Mouse (Mus musculus) CH12.LX (cell line): ENCODE results near the gene Egln1. TPM values are rescaled to one million over a fixed set of nuclear protein-coding genes. Genes with fewer than 3 reads are reported as not detected.
A peak's percentile ranks its signal among the peaks of the same experiment; 100 is the strongest.

ENCODE experiments used
- DNase-seq: peaks from one replicate; pipeline ENCODE4 v3.0.0-alpha.2; 2013; ENCODE audit errors: extremely low read depth
- H3K27ac ChIP-seq: 2 replicates; pipeline ENCODE4 v1.5.1; 2012; ENCODE audit warnings: low read depth, mild to moderate bottlenecking, control low read depth, moderate library complexity; ENCODE audit not compliant: insufficient read depth
- H3K27me3 ChIP-seq: replicated peaks from 2 replicates; pipeline ENCODE3; 2012; ENCODE audit warnings: inconsistent platforms
- H3K36me3 ChIP-seq, 2 experiments: replicated peaks in 1 of 2; 2 replicates each; pipeline versions ENCODE3 to v1.6.1; 2012; ENCODE audit warnings: inconsistent platforms in 1 of 2, low read length in 1 of 2, mild to moderate bottlenecking in 1 of 2, mixed read lengths in 1 of 2, moderate library complexity in 1 of 2; ENCODE audit not compliant: control insufficient read depth in 1 of 2, insufficient read depth in 1 of 2
- H3K4me1 ChIP-seq, 2 experiments: 2 replicates each; pipeline ENCODE4 v1.6.1; 2012; ENCODE audit warnings: inconsistent platforms in 1 of 2, moderate library complexity in 1 of 2; ENCODE audit not compliant: insufficient read depth in 2 of 2, control insufficient read depth in 1 of 2
- H3K4me2 ChIP-seq: 2 replicates; pipeline ENCODE4 v1.6.1; 2012; ENCODE audit warnings: low read depth, mild to moderate bottlenecking, control low read depth; ENCODE audit not compliant: poor library complexity, insufficient read depth, severe bottlenecking
- H3K4me3 ChIP-seq, 3 experiments: fragments of 150-350 bp in 1 of 3; sonication (generic) in 1 of 3; replicated peaks in 1 of 3; 2 replicates each; pipeline versions ENCODE3 to v1.5.1; 2011 to 2012; ENCODE audit warnings: low read depth in 2 of 3, low read length in 2 of 3, mild to moderate bottlenecking in 2 of 3, moderate library complexity in 2 of 3, control low read depth in 1 of 3, improper control_type of control experiment in 1 of 3, inconsistent platforms in 1 of 3, mixed read lengths in 1 of 3; ENCODE audit not compliant: poor library complexity in 1 of 3
- H3K79me2 ChIP-seq: replicated peaks from 2 replicates; pipeline ENCODE4 v1.6.1; 2012; ENCODE audit warnings: mild to moderate bottlenecking, moderate library complexity; ENCODE audit not compliant: control insufficient read depth, poor library complexity, insufficient read depth, severe bottlenecking; ENCODE audit errors: extremely low read depth
- H3K9ac ChIP-seq: 2 replicates; pipeline ENCODE4 v1.6.1; 2012; ENCODE audit warnings: low read depth, mild to moderate bottlenecking, control low read depth, moderate library complexity; ENCODE audit not compliant: insufficient read depth
- H3K9me3 ChIP-seq: replicated peaks from 2 replicates; pipeline ENCODE3; 2012; ENCODE audit warnings: low read length, inconsistent platforms, mixed read lengths
- BHLHE40 ChIP-seq: IDR thresholded peaks from 2 replicates; pipeline ENCODE4 v1.6.1; 2011; ENCODE audit warnings: mild to moderate bottlenecking, low read depth, low read length, improper control_type of control experiment
- CHD2 ChIP-seq: IDR thresholded peaks from 2 replicates; pipeline ENCODE4 v1.6.1; 2011; ENCODE audit warnings: low read length, improper control_type of control experiment
- CTCF ChIP-seq, 2 experiments: IDR thresholded peaks in 1 of 2; conservative IDR thresholded peaks in 1 of 2; 2 replicates each; pipeline ENCODE4 v1.5.1; 2011 to 2012; ENCODE audit warnings: low read depth in 2 of 2, low read length in 2 of 2, improper control_type of control experiment in 1 of 2, inconsistent platforms in 1 of 2, mild to moderate bottlenecking in 1 of 2, moderate library complexity in 1 of 2
- ETS1 ChIP-seq: conservative IDR thresholded peaks from 2 replicates; pipeline ENCODE4 v1.6.1; 2012; ENCODE audit warnings: low read depth, mild to moderate bottlenecking, inconsistent platforms, low read length, improper control_type of control experiment, moderate library complexity
- GABPA ChIP-seq: IDR thresholded peaks from 2 replicates; pipeline ENCODE4 v1.6.1; 2012; ENCODE audit warnings: low read depth, low read length, improper control_type of control experiment, inconsistent platforms; ENCODE audit not compliant: insufficient replicate concordance
- HCFC1 ChIP-seq: IDR thresholded peaks from 2 replicates; pipeline ENCODE4 v1.6.1; 2012; ENCODE audit warnings: low read depth, mild to moderate bottlenecking, inconsistent platforms, low read length, improper control_type of control experiment
- JUN ChIP-seq: IDR thresholded peaks from 2 replicates; pipeline ENCODE4 v1.6.1; 2011; ENCODE audit warnings: low read depth, mild to moderate bottlenecking, low read length, improper control_type of control experiment, moderate library complexity; ENCODE audit not compliant: insufficient read depth
- KAT2A ChIP-seq: IDR thresholded peaks from 2 replicates; pipeline ENCODE4 v1.6.1; 2012; ENCODE audit warnings: low read length, improper control_type of control experiment, inconsistent platforms; ENCODE audit not compliant: insufficient replicate concordance
- MAZ ChIP-seq: IDR thresholded peaks from 2 replicates; pipeline ENCODE4 v1.6.1; 2012; ENCODE audit warnings: low read depth, mild to moderate bottlenecking, inconsistent platforms, low read length, improper control_type of control experiment, moderate library complexity
- MYC ChIP-seq: IDR thresholded peaks from 2 replicates; pipeline ENCODE4 v1.6.1; 2011; ENCODE audit warnings: low read depth, mild to moderate bottlenecking, improper control_type of control experiment, low read length
- NELFE ChIP-seq: IDR thresholded peaks from 2 replicates; pipeline ENCODE4 v1.6.1; 2011; ENCODE audit warnings: low read depth, low read length, improper control_type of control experiment
- NRF1 ChIP-seq: IDR thresholded peaks from 2 replicates; pipeline ENCODE4 v1.6.1; 2014; ENCODE audit warnings: low read depth, mild to moderate bottlenecking, inconsistent platforms, low read length, improper control_type of control experiment, moderate library complexity
- POLR2A ChIP-seq: IDR thresholded peaks from 2 replicates; pipeline ENCODE4 v1.6.1; 2011; ENCODE audit warnings: low read depth, mild to moderate bottlenecking, improper control_type of control experiment, low read length
- POLR2AphosphoS2 ChIP-seq: IDR thresholded peaks from 2 replicates; pipeline ENCODE4 v1.6.1; 2011; ENCODE audit warnings: low read depth, low read length, improper control_type of control experiment
- RAD21 ChIP-seq: IDR thresholded peaks from 2 replicates; pipeline ENCODE4 v1.6.1; 2011; ENCODE audit warnings: low read depth, mild to moderate bottlenecking, low read length, improper control_type of control experiment, moderate library complexity
- SIN3A ChIP-seq: IDR thresholded peaks from 2 replicates; pipeline ENCODE4 v1.6.1; 2012; ENCODE audit warnings: low read length, improper control_type of control experiment, inconsistent platforms
- TBP ChIP-seq: conservative IDR thresholded peaks from 2 replicates; pipeline ENCODE4 v1.6.1; 2011; ENCODE audit warnings: low read depth, low read length, improper control_type of control experiment
- USF2 ChIP-seq: conservative IDR thresholded peaks from 2 replicates; pipeline ENCODE4 v1.6.1; 2011; ENCODE audit warnings: low read depth, low read length, improper control_type of control experiment
- ZNF384 ChIP-seq: IDR thresholded peaks from 2 replicates; pipeline ENCODE4 v1.6.1; 2012; ENCODE audit warnings: low read depth, low read length, improper control_type of control experiment, inconsistent platforms
- dilution Hi-C: fragments of 300-500 bp; cut with MboI; formaldehyde crosslinking; loops from 2 replicates; pipeline ENCODE4 v1.14.3; 2020; ENCODE audit warnings: low sequenced_read_pairs; ENCODE audit not compliant: extremely low pct_unique_long_range_greater_than_20kb, extremely low pct_ligation_motif_present
- in situ Hi-C: fragments of 300-500 bp; cut with MboI; formaldehyde crosslinking; loops from 3 replicates; pipeline ENCODE4 v1.14.3; 2019; ENCODE audit warnings: low sequenced_read_pairs, low pct_ligation_motif_present, low pct_unique_long_range_greater_than_20kb, mixed read lengths
- polyA plus RNA-seq: library from polyadenylated mRNA; unstranded; fragments of >175 nt; gene quantifications from 2 replicates; pipeline ENCODE4 v1.2.1, GENCODE M21; 2012; ENCODE audit warnings: low read depth; ENCODE audit not compliant: insufficient read length
- total RNA-seq, 2 experiments: library from RNA; depleted of rRNA; stranded (reverse); fragments of 300-350 nt in 1 of 2; fragments of >200 nt in 1 of 2; gene quantifications; 2 replicates each; pipeline ENCODE4 v1.2.3; 2012 to 2014

The Egln1 gene
- total and polyA plus RNA-seq, 3 experiments: 19.0 to 34.7 (median 31.0) TPM

DNA sequence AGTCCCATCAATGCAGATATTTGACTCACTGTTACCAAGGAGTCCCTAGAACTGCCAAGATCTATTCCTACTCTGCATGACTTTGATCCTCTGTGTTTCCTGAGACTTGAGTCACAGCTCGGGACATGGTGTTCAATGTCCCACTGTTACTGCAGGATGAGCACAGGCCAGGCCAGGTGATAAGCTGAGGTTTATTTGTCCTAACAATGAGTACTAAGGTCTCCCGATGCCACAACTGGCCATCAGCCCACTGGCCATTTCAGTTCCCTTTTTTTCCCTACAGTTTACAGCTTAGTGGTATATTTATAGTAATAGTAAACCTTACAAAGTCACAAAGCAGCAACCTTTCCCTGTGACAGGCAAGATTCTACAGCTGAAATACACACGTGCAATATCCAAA is 16.7 kb downstream of the Egln1 start:
- in situ Hi-C loops: no loop called here
- H3K36me3 ChIP-seq: peaks cover 0 to 38% of the 10 kb centered on the region in 2 experiments
- dilution Hi-C loops: no loop called here

DNA sequence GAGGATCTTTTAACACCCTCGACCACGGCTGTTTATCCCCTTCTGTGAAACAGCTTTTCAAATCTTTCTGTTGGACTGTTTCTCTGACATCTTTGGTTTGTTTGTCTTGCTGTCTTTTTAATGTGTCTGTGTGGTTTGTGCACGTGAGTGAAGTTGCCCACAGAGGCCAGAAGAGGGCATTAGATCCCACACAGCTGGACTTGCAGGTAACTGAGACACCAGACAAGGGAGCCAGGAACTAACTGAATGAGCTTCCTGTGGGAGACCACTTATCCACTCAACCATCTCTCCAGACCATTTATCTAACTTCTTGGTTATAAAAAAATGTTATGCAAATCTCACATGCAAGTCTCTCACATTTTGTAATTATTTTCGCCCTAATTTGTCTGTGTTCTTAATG is 18.5 kb downstream of the Egln1 start:
- dilution Hi-C loops (no loop called here), in situ Hi-C loops (no loop called here)
- peaks cover 16 to 58% of the 10 kb centered on the region in 2 experiments for H3K4me1 ChIP-seq
- DNase-seq: no peak
- H3K4me2 ChIP-seq: no peak overlapping the region
- H3K9ac ChIP-seq: no peak overlapping the region
- TF ChIP-seq GABPA: no peak
- peak; percentile 6 to 18; a peak in 1 of 4 replicates for TF ChIP-seq CTCF (conservative IDR thresholded peaks at IDR 0.05 in 1 of 2, IDR thresholded peaks at IDR 0.05 in 1 of 2; ENCODE audit: low read depth in 2 of 2, low read length in 2 of 2)
- 0 out of 2 replicates have a peak, but pooled peaks have one; percentile 19 for TF ChIP-seq BHLHE40
- TF ChIP-seq ETS1: no peak
- no peak for TF ChIP-seq SIN3A
- TF ChIP-seq TBP: no peak
- TF ChIP-seq, all 38 proteins: peak for 2
- H3K4me3 ChIP-seq: no peak overlapping the region
- no peaks in the 10 kb centered on the region for H3K27me3 ChIP-seq
- H3K36me3 ChIP-seq: peaks cover 0 to 40% of the 10 kb centered on the region in 2 experiments
- H3K27ac ChIP-seq: no peak overlapping the region
- peaks cover 2% of the 10 kb centered on the region for H3K9me3 ChIP-seq
- H3K79me2 ChIP-seq: peaks cover 4% of the 10 kb centered on the region; the same call in 1 of the 2 replicates

More for the DNA sequence above, 16.7 kb downstream of the Egln1 start:
- Histone ChIP-seq H3K9me3 (peaks cover 2% of the 10 kb centered on the region), H3K27ac (no peak overlapping the region), H3K27me3 (no peaks in the 10 kb centered on the region), H3K9ac (no peak overlapping the region), H3K79me2 (peaks cover 4% of the 10 kb centered on the region; the same call in 1 of the 2 replicates), H3K4me1 (peaks cover 16 to 40% of the 10 kb centered on the region in 2 experiments), H3K4me2 (no peak overlapping the region), H3K4me3 (no peak overlapping the region)
- DNase-seq: no peak
- TF ChIP-seq ZNF384 (no peak), MYC (no peak), JUN (no peak), RAD21 (no peak), HCFC1 (no peak), BHLHE40 (0 out of 2 replicates have a peak, but pooled peaks have one; percentile 21), CHD2 (no peak), KAT2A (no peak), POLR2A (no peak)

DNA sequence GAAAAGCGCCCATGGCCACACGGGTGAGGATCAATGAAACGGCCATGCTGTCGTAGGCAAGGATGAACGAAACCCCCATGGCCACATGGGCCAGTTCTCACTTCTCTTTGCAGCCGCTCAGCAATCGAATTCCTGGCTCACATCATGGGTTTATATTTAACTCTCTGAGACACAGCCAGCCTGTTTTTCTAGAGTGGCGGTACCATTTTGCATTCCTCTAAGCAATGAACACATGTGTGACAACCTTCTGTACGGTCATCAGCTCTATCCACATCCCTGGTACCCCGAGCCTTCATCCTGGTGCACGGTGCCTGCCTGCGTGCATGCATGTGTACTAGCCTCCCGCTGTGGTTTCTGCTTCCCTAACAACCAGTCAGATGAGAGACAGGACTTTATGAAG is 19.0 kb downstream of the Egln1 start:
- H3K27ac ChIP-seq: no peak overlapping the region
- peaks cover 0 to 43% of the 10 kb centered on the region in 2 experiments for H3K36me3 ChIP-seq
- dilution Hi-C loops (no loop called here), in situ Hi-C loops (no loop called here)
- peaks cover 4% of the 10 kb centered on the region; the same call in 1 of the 2 replicates for H3K79me2 ChIP-seq
- H3K4me3 ChIP-seq: no peak overlapping the region
- H3K9me3 ChIP-seq: peaks cover 2% of the 10 kb centered on the region
- TF ChIP-seq MAZ (no peak), RAD21 (no peak), USF2 (no peak), POLR2AphosphoS2 (no peak), TBP (no peak), NRF1 (no peak), NELFE (no peak)
- no peaks in the 10 kb centered on the region for H3K27me3 ChIP-seq
- H3K4me1 ChIP-seq: peaks cover 16 to 59% of the 10 kb centered on the region in 2 experiments
- no peak overlapping the region for H3K4me2 ChIP-seq
- no peak for DNase-seq
- H3K9ac ChIP-seq: no peak overlapping the region
